Mouse (Mus musculus): Measurements from ENCODE around the gene Srp9. TPM values are rescaled to one million over a fixed set of nuclear protein-coding genes. Genes with fewer than 3 reads are reported as not detected.

Gene Srp9
- 62.5 and 65.0 TPM in 2 replicates for total RNA-seq (2014; rRNA removed; ENCODE audit: low replicate concordance)
- polyA plus RNA-seq (2015; fragmentation: Nextera tagmentation; extraction: Ambion mirVana), result 147 and 155 TPM in 2 replicates

- peak within 1 kb of the TSS; percentile 84 for H3K4me2 ChIP-seq (ENCODE audit: low read depth, low read length)
- H3K36me3 ChIP-seq (replicated peaks; ENCODE audit: control insufficient read depth, insufficient read depth, low read length), result peaks cover 9% of the 10 kb centered on the region
- TF ChIP-seq EP300 (IDR thresholded peaks at IDR 0.05; ENCODE audit: low read depth), result no peak
- TF ChIP-seq CTCF (IDR thresholded peaks at IDR 0.05; ENCODE audit: low read depth), result peak; percentile 98
- under 1% methylated on average over 37 of the region's 37 CpGs for WGBS
- no peaks in the 10 kb centered on the region for H3K9me3 ChIP-seq (replicated peaks; ENCODE audit: control insufficient read depth, low read length)
- ATAC-seq (ENCODE audit: insufficient read depth, low read depth) (peak; percentile 98), DNase-seq (ENCODE audit: low spot score) (peak; percentile 97)
- no peaks in the 10 kb centered on the region for H3K27me3 ChIP-seq (ENCODE audit: control insufficient read depth, insufficient read depth, low read length)
- H3K4me1 ChIP-seq (ENCODE audit: control insufficient read depth, insufficient read depth), result peaks cover 6% of the 10 kb centered on the region
- H3K9ac ChIP-seq (replicated peaks; ENCODE audit: low read depth, low read length), result peak within 1 kb of the TSS; percentile 81
- H3K4me3 ChIP-seq (ENCODE audit: low read depth, low read length), result peak within 1 kb of the TSS; percentile 92
- H3K27ac ChIP-seq (ENCODE audit: low read depth), result peak within 1 kb of the TSS; percentile 94
Measured at GRCm38 (mm10) chr1:182124506-182124905, at the start of gene Srp9. Gene Srp9, plus strand, starts transcription at chr1:182124737.

GRCm38 (mm10) chr1:182081744-182082419, 42.7 kb upstream of the Srp9 start:
- Histone ChIP-seq H3K9ac (replicated peaks; ENCODE audit: low read depth, low read length) (no peak overlapping the region), H3K27ac (ENCODE audit: low read depth) (peak overlapping the region; percentile 49), H3K9me3 (replicated peaks; ENCODE audit: control insufficient read depth, low read length) (peaks cover 7% of the 10 kb centered on the region; the same call in 1 of the 2 replicates), H3K4me3 (ENCODE audit: low read depth, low read length) (no peak overlapping the region), H3K36me3 (replicated peaks; ENCODE audit: control insufficient read depth, insufficient read depth, low read length) (no peaks in the 10 kb centered on the region), H3K4me1 (ENCODE audit: control insufficient read depth, insufficient read depth) (peaks cover 12% of the 10 kb centered on the region), H3K4me2 (ENCODE audit: low read depth, low read length) (peak overlapping the region; percentile 17; the same call in 1 of the 2 replicates), H3K27me3 (ENCODE audit: control insufficient read depth, insufficient read depth, low read length) (no peaks in the 10 kb centered on the region)
- TF ChIP-seq EP300 (IDR thresholded peaks at IDR 0.05; ENCODE audit: low read depth) (peak; percentile 68), CTCF (IDR thresholded peaks at IDR 0.05; ENCODE audit: low read depth) (no peak)
- WGBS, result 16% methylated on average over 16 of the region's 16 CpGs
- peak; percentile 80 for DNase-seq (ENCODE audit: low spot score)
- peak; percentile 90 for ATAC-seq (ENCODE audit: insufficient read depth, low read depth)

DNA sequence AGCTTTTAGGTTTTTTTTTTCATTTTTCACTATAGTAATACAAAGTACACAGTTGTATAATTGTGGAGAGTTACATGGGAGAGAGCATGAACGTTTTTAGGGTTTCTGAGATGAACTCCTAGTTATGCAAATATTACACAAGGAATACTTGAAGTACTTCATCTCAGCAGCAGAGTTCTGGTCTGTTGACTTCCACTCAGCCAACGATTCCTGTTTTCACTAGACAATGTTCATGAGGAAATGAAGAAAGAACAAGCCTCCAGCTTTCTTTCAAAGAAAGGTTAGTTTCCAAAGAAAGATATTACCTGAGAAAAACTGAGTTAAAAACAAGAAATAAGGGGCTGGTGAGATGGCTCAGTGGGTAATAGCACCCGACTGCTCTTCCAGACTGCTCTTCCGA, 41.1 kb upstream of the Srp9 start:
- Histone ChIP-seq H3K4me3 (ENCODE audit: low read depth, low read length) (no peak overlapping the region), H3K9me3 (replicated peaks; ENCODE audit: control insufficient read depth, low read length) (no peaks in the 10 kb centered on the region; the same call in 1 of the 2 replicates), H3K4me2 (ENCODE audit: low read depth, low read length) (no peak overlapping the region), H3K27me3 (ENCODE audit: control insufficient read depth, insufficient read depth, low read length) (no peaks in the 10 kb centered on the region), H3K27ac (ENCODE audit: low read depth) (no peak overlapping the region), H3K9ac (replicated peaks; ENCODE audit: low read depth, low read length) (no peak overlapping the region), H3K36me3 (replicated peaks; ENCODE audit: control insufficient read depth, insufficient read depth, low read length) (no peaks in the 10 kb centered on the region), H3K4me1 (ENCODE audit: control insufficient read depth, insufficient read depth) (peaks cover 24% of the 10 kb centered on the region)
- DNase-seq (ENCODE audit: low spot score), result no peak
- TF ChIP-seq EP300 (IDR thresholded peaks at IDR 0.05; ENCODE audit: low read depth) (no peak), CTCF (IDR thresholded peaks at IDR 0.05; ENCODE audit: low read depth) (no peak)
- WGBS, result 85% methylated on average over 4 of the region's 4 CpGs
- ATAC-seq (ENCODE audit: insufficient read depth, low read depth), result no peak

- Histone ChIP-seq H3K9ac (replicated peaks; ENCODE audit: low read depth, low read length) (no peak overlapping the region), H3K9me3 (replicated peaks; ENCODE audit: control insufficient read depth, low read length) (no peaks in the 10 kb centered on the region), H3K27me3 (ENCODE audit: control insufficient read depth, insufficient read depth, low read length) (no peaks in the 10 kb centered on the region), H3K4me1 (ENCODE audit: control insufficient read depth, insufficient read depth) (peaks cover 43% of the 10 kb centered on the region), H3K27ac (ENCODE audit: low read depth) (no peak overlapping the region), H3K36me3 (replicated peaks; ENCODE audit: control insufficient read depth, insufficient read depth, low read length) (no peaks in the 10 kb centered on the region), H3K4me3 (ENCODE audit: low read depth, low read length) (no peak overlapping the region), H3K4me2 (ENCODE audit: low read depth, low read length) (no peak overlapping the region)
- 20% methylated on average over 7 of the region's 7 CpGs for WGBS
- ATAC-seq (ENCODE audit: insufficient read depth, low read depth) (no peak), DNase-seq (ENCODE audit: low spot score) (no peak)
- TF ChIP-seq EP300 (IDR thresholded peaks at IDR 0.05; ENCODE audit: low read depth) (no peak), CTCF (IDR thresholded peaks at IDR 0.05; ENCODE audit: low read depth) (no peak)
Measured at GRCm38 (mm10) chr1:182086759-182087158, 37.8 kb upstream of the Srp9 start.

DNA sequence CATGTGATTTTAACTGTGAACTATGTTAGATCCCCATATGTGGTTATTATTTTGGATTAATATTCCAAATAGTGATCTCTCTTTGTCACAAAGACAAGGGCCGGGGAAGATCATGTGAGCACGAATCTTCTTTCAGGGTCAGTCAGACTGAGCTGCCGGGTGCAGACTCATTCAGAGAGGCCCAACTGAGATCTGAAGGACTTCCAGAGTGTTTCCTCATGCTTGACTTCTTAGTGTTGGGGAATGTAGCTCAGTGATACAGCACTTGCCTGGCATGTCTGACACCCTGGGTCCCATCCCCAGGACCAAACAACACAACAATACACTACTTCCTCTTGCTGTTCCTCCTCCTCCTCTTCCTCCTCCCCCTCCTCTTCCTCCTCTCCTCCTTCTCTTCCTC, 37.2 kb upstream of the Srp9 start:
- peaks cover 40% of the 10 kb centered on the region for H3K4me1 ChIP-seq (ENCODE audit: control insufficient read depth, insufficient read depth)
- H3K27ac ChIP-seq (ENCODE audit: low read depth), result no peak overlapping the region
- 69% methylated on average over 3 of the region's 3 CpGs for WGBS
- H3K36me3 ChIP-seq (replicated peaks; ENCODE audit: control insufficient read depth, insufficient read depth, low read length), result no peaks in the 10 kb centered on the region
- ATAC-seq (ENCODE audit: insufficient read depth, low read depth) (no peak), DNase-seq (ENCODE audit: low spot score) (no peak)
- no peaks in the 10 kb centered on the region for H3K9me3 ChIP-seq (replicated peaks; ENCODE audit: control insufficient read depth, low read length)
- no peak overlapping the region for H3K4me3 ChIP-seq (ENCODE audit: low read depth, low read length)
- no peaks in the 10 kb centered on the region for H3K27me3 ChIP-seq (ENCODE audit: control insufficient read depth, insufficient read depth, low read length)
- no peak overlapping the region for H3K9ac ChIP-seq (replicated peaks; ENCODE audit: low read depth, low read length)
- TF ChIP-seq EP300 (IDR thresholded peaks at IDR 0.05; ENCODE audit: low read depth) (no peak), CTCF (IDR thresholded peaks at IDR 0.05; ENCODE audit: low read depth) (no peak)
- no peak overlapping the region for H3K4me2 ChIP-seq (ENCODE audit: low read depth, low read length)
